Mouse (Mus musculus) ES-Bruce4 (cell line): ENCODE measurements around the gene Ubr4. TPM values are rescaled to one million over a fixed set of nuclear protein-coding genes. Genes with fewer than 3 reads are reported as not detected.

Experiments used
- H3K27ac ChIP-seq: 2 replicates; pipeline ENCODE4 v1.5.1; 2012; ENCODE audit warnings: low read length, inconsistent platforms; ENCODE audit not compliant: insufficient read depth
- H3K27me3 ChIP-seq: 2 replicates; pipeline ENCODE4 v1.6.1; 2012; ENCODE audit warnings: mild to moderate bottlenecking, low read length, inconsistent platforms; ENCODE audit not compliant: control insufficient read depth, poor library complexity, insufficient read depth, severe bottlenecking
- H3K36me3 ChIP-seq: 2 replicates; pipeline ENCODE4 v1.6.1; 2012; ENCODE audit warnings: inconsistent platforms, mild to moderate bottlenecking, low read length, moderate library complexity; ENCODE audit not compliant: control insufficient read depth, poor library complexity, insufficient read depth, severe bottlenecking
- H3K4me1 ChIP-seq: one replicate; pipeline ENCODE4 v1.8.1; 2011; ENCODE audit warnings: low read length; ENCODE audit not compliant: control insufficient read depth, insufficient read depth
- H3K4me3 ChIP-seq: 2 replicates; pipeline ENCODE4 v1.5.1; 2011; ENCODE audit warnings: low read depth, mild to moderate bottlenecking, low read length
- H3K9ac ChIP-seq: 2 replicates; pipeline ENCODE4 v1.6.1; 2012; ENCODE audit warnings: low read depth, mild to moderate bottlenecking, inconsistent platforms; ENCODE audit not compliant: poor library complexity, severe bottlenecking
- H3K9me3 ChIP-seq: replicated peaks from 2 replicates; pipeline ENCODE4 v1.6.1; 2012; ENCODE audit warnings: mild to moderate bottlenecking, low read length, inconsistent platforms; ENCODE audit not compliant: control insufficient read depth, poor library complexity, insufficient read depth, severe bottlenecking
- CTCF ChIP-seq: IDR thresholded peaks from one replicate; pipeline ENCODE4 v1.8.1; 2011; ENCODE audit warnings: low read depth, low read length
- EP300 ChIP-seq: IDR thresholded peaks from 2 replicates; pipeline ENCODE4 v1.6.1; 2011; ENCODE audit warnings: low read depth, low read length; ENCODE audit not compliant: insufficient read depth
- POLR2A ChIP-seq: IDR thresholded peaks from one replicate; pipeline ENCODE4 v1.8.1; 2011; ENCODE audit warnings: low read length; ENCODE audit not compliant: insufficient read depth
- polyA plus RNA-seq: library from polyadenylated mRNA; stranded (reverse); fragments of >200 nt; gene quantifications from 2 replicates; pipeline ENCODE4 v1.2.4, GENCODE M21; 2011; ENCODE audit warnings: low read depth; ENCODE audit not compliant: missing spikeins, insufficient read depth, insufficient read length

Gene Ubr4
- polyA plus RNA-seq, 1 experiment: 141 TPM

GRCm38 (mm10) chr4:139477983-139478382 lies 125.6 kb downstream of the Ubr4 start:
- Histone ChIP-seq H3K27me3 (no peaks in the 10 kb centered on the region), H3K27ac (no peak overlapping the region), H3K4me1 (no peaks in the 10 kb centered on the region), H3K36me3 (peaks cover 61% of the 10 kb centered on the region), H3K9me3 (no peaks in the 10 kb centered on the region), H3K9ac (no peak overlapping the region), H3K4me3 (no peak overlapping the region)
- TF ChIP-seq CTCF: no peak
- no peak for TF ChIP-seq POLR2A
- TF ChIP-seq EP300: no peak

- H3K9ac ChIP-seq: no peak overlapping the region
- no peak overlapping the region for H3K4me3 ChIP-seq
- no peaks in the 10 kb centered on the region for H3K4me1 ChIP-seq
- H3K36me3 ChIP-seq: peaks cover 55% of the 10 kb centered on the region
- no peaks in the 10 kb centered on the region for H3K27me3 ChIP-seq
- no peak overlapping the region for H3K27ac ChIP-seq
- no peak for TF ChIP-seq EP300
- TF ChIP-seq POLR2A: no peak
- TF ChIP-seq CTCF: no peak
- H3K9me3 ChIP-seq: no peaks in the 10 kb centered on the region
Observed at GRCm38 (mm10) chr4:139479176-139479575, 126.8 kb downstream of the Ubr4 start.

- Histone ChIP-seq H3K9me3 (no peaks in the 10 kb centered on the region), H3K4me3 (no peak overlapping the region), H3K27me3 (no peaks in the 10 kb centered on the region), H3K36me3 (peaks cover 48% of the 10 kb centered on the region), H3K4me1 (no peaks in the 10 kb centered on the region), H3K9ac (no peak overlapping the region), H3K27ac (no peak overlapping the region)
- TF ChIP-seq POLR2A (no peak), EP300 (no peak), CTCF (no peak)
Observed at GRCm38 (mm10) chr4:139481400-139481799, 129.0 kb downstream of the Ubr4 start.

GRCm38 (mm10) chr4:139483461-139484105 lies 131.2 kb downstream of the Ubr4 start:
- H3K27me3 ChIP-seq: no peaks in the 10 kb centered on the region
- no peak for TF ChIP-seq POLR2A
- no peak for TF ChIP-seq CTCF
- TF ChIP-seq EP300: no peak
- no peaks in the 10 kb centered on the region for H3K9me3 ChIP-seq
- H3K27ac ChIP-seq: no peak overlapping the region
- H3K4me3 ChIP-seq: no peak overlapping the region
- H3K4me1 ChIP-seq: peaks cover 5% of the 10 kb centered on the region
- H3K9ac ChIP-seq: no peak overlapping the region
- peaks cover 45% of the 10 kb centered on the region for H3K36me3 ChIP-seq

- Histone ChIP-seq H3K36me3 (peaks cover 48% of the 10 kb centered on the region), H3K4me1 (peaks cover 5% of the 10 kb centered on the region), H3K4me3 (no peak overlapping the region), H3K27ac (no peak overlapping the region), H3K27me3 (no peaks in the 10 kb centered on the region), H3K9me3 (no peaks in the 10 kb centered on the region), H3K9ac (no peak overlapping the region)
- no peak for TF ChIP-seq EP300
Observed at GRCm38 (mm10) chr4:139484496-139484895, 132.1 kb downstream of the Ubr4 start.

GRCm38 (mm10) chr4:139487085-139487484 lies 134.7 kb downstream of the Ubr4 start:
- Histone ChIP-seq H3K4me1 (peaks cover 5% of the 10 kb centered on the region), H3K9ac (no peak overlapping the region), H3K36me3 (peaks cover 36% of the 10 kb centered on the region), H3K27ac (no peak overlapping the region), H3K27me3 (no peaks in the 10 kb centered on the region), H3K4me3 (no peak overlapping the region), H3K9me3 (no peaks in the 10 kb centered on the region)
- no peak for TF ChIP-seq POLR2A
- peak; percentile 62; the same call in 1 of the 2 replicates for TF ChIP-seq EP300
- TF ChIP-seq CTCF: no peak
